Mouse (Mus musculus) cerebellum, adult 8-10 months (tissue): ENCODE results near the gene Ogfrl1.

Experiments
- DNase-seq: peaks from one replicate; pipeline ENCODE4 v3.0.0; 2022

Ogfrl1 gene

DNA sequence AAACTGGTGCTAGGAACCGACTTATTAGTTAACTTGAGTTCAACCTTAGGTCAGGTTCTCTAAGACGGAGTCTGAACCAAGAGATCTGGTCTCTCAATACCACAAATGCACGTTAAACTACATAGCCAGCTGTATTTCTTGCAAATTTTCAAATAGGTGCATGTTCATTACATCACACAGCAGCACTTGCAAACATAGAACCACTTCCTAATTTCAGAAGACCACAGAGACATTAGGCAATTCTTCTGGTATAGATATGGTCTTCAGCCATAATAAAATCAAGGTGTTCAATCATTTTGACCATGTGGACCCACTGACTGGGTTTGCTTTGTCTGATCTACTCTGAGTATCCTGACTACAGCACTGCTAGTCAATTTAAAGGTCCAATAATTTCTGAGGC lies 51.9 kb downstream of the Ogfrl1 start:
- no peak for DNase-seq

DNA sequence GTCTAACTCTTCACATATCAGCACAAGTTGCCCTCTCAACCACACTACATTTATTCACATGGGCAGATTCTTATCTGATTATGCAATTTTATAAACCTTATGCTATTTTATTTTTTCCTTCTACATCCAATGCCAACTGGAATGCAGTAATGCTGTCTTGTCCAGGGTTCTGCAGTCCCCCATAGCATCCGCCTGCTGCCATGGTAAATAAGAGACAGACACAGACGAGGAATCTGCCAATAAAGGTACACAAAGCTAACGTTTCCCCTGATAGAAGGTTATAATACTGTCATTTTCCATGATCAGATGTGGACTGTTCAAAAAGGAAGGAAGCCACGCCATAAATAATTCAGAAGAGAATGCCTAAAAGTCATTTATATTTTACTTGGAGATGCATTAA lies 54.7 kb downstream of the Ogfrl1 start:
- no peak for DNase-seq

DNA sequence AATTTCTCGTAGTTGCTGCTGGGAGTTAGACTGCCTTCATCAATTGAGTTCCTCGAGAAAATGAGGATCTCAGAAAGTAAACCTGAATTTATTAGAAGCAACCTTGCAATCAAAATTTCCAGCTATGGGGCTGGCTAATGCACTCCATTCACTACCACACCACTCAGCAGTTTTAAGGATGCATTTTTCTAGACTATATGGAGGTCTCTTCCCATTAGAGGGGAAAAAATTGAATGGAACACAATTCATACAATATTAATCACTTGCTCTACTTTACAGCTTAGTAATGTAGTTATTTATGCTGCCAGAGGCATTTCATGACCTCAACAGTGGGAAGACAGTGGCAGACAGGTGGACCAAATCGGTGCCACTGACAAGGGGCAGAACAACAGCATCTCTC lies 55.3 kb downstream of the Ogfrl1 start:
- no peak for DNase-seq

DNA sequence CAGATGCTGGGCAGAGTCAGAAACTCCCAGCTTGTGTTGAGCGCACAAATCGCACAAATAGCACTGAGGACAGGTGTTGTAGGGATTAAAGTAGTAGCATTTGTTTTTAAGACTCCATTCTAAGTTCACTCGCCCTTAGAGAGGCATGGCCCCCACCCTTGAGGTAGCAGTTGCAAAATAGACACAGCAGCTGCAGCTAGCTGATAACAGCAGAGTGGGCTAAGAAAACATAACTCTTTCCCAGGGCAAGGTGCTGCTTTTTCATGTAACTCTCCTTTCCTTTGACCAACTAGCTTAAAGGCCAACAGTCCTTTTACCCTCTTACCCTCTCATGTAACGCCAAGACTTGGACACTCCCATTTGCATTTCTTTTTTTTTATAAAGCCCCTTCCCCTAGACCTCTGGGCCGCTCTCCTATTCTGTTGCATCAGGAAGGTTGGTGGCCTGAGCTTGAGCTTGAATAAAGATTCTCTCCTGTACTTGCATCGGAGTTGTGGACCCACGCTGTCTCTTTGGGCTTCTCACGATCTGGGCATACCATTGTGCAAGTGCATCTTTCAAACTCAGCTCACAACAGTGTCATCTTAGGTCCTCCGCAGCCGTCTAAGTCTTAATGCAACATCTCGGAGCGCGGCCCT lies 61.7 kb downstream of the Ogfrl1 start:
- no peak for DNase-seq

DNA sequence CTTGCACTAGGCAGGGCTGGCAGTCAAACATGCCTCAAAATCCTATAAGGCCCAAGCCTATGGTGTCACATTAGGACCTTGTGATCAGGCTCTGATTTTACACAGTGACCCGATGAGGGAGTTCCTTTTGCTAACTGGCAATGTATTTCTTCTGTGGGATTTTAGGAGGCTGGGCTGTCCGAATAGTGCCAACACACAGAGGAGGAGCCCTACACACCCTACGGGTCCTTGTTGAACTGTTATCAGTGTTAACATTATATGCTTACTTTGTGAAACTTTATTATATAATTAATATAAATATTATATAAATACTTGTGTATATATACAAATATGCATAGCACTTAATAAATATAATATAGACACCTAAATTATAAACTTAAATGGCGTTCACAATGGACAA lies 62.5 kb downstream of the Ogfrl1 start:
- no peak for DNase-seq

DNA sequence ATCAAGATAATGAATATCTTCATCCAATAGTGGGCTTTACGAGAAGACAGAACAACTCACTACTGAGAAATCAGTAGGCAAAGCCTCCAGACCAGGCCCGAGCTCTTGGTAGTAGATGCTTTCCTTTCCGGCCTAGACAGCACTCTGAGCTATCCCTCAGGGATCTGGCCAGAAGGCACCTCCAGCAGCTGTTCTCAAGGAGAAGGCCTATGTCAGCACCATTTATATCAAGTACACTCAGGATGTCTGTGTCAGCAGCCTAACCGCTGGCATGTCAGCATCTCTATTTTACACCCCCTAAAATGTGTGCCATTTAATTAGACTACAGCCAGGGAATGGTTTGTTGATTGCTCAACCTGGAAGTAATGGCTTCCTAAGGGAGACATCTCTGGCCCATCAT lies 65.4 kb downstream of the Ogfrl1 start:
- no peak for DNase-seq

DNA sequence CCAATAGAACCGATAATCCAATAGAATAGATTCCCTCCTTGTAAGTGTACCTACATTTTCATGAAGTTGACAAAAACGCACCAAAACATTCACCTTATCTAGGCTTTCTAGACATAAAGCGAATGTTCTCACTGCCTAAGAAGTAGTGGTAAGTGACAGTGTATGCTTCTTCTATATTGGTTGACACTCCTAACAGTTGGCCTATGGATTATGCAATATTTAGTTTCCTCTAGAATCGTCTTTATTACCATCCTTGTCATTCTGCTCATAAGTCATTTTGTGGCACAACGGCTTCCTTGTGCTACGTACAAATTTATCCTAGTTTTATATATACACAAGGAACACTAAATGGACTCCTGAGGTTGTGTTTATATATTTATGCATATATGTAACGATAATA lies 72.4 kb downstream of the Ogfrl1 start:
- no peak for DNase-seq

DNA sequence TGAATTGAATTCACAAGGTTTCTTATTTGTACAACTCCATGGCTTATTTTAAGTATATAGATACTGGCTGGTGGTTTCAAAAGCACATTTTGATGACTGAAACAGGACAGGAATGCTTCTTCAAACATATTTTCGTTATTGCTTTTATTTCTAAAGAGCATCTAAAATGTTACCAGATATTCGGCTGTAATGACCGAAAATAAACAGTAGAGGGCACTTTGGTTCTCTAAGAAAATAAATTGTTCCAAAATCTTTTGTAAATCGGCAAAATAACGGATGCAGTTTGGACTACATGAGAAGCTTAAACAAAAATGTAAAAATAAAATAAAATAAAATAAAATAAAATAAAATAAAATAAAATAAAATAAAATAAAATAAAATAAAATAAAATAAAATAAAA lies 73.3 kb downstream of the Ogfrl1 start:
- peak; percentile 47 for DNase-seq

DNA sequence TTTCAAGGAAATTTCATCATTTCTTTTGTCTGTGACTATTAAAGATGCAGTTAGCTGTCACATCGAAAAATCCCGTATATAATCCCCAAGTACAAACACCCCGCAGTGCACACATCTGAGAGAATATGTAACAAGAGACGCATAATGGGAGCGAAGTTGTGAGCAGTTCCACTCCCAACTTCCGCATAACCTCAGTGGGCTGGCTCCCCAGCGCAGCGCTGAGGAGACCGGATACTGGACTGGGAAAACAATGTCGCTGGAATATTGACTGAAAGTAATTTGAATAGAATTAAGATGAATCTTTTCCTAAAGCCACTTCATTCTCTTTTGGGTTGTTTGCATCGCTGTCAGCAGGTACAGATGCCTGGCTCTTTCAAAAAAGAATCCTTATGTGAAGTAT lies 74.3 kb downstream of the Ogfrl1 start:
- DNase-seq = no peak

DNA sequence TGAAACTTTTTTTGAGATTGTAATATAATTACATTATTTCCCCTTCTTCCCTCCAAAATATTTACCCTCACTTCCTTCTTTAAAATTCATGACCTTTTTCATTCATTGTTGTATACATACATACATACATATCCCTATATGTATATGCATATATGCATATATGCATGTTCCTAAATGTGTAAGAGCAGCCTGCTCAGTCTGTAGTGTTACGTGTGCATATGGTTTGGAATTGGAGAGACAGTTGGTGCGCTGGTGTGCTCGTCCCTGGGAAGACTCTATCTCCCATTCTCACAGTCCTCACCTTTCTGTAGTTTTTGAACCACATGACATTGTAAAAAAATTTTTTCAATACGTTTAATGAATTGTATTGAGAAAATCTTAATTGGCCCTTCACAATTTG lies 75.4 kb downstream of the Ogfrl1 start:
- DNase-seq = no peak

DNA sequence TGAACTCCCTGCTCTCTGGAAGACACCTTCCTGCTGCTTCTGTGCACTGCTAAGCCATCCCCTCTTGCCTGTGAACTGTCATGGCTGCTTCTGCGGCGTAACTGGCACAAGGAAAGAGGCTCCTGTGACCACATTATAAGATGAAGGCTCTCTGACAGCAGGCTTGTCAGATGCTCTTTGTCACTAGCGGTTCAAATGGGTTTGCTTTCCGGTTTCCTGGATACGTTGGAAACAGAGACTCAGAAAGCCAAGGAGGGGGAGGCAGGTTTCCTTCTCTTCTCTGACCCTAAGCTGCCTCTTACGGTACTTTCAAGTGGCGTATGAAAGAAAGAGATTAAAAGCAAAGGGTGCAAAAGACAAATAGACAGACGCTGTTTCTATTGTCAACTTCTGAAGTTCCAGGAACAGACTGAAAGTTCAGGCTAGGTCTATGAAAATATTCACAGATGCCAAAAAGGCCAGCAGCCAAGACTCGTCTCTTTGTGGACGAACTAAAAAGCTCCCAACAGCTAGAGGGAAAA lies 76.2 kb downstream of the Ogfrl1 start:
- DNase-seq = peak; percentile 23

DNA sequence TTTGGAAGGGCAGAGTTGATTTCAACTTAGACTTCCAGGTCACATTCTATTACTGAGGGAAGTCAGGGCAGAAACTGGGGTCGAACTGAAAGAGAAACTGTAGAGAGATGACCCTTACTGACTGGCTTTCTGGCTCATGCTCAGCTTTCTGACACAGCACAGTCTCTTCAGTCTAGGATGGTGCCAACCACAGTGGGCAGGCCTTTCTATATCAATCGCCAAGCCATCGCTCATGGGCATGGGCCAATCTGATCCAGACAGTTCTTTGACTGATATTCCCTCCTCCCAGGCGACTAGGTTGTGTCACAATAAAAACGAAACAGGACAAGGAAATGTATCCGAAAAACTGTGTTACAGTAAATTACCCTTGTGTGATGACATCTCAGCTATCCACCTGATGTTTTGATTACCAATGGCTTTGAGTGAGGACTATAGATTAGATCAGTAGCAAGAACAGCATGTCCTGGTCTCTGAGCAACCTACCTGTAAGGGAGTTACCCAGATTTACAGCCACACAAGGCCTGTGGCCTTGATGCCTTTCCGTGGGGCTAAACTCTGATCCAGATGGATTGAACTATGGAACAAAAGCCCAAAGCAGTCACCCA lies 76.9 kb downstream of the Ogfrl1 start:
- no peak for DNase-seq
